Mouse (Mus musculus): ENCODE measurements around the gene 6030452D12Rik.

6030452D12Rik gene

DNA sequence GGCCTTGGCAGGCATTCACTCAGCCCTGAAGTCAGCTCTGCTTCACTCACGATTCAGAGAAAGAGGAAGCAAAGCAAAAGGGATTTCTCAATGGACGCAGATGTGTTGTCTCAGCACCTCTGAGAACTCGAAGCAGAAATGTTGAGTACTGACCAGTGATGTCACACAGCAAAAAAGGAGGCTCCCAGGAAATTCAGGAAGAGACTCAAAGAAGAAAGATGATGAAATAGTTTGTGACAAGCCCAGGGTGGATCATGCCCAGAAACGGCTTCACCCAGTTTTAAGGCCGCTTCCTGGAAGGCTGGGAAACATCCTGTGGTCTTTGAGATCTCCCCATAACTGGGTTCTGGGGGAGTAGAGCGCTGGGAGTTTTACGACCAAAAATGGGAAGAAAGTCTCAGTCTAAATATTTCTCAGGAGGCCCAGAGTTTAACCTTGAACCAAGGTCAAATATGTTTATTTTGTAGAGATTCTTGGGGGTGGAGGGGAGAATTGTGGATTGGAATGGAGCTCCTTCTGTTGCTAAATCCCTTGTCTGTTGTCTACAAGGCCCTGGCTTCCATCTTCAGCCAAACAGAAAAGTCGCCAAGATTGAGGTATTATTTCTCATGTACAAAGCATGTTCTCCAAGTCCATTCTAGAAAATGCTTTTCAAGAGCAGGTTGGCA is at the start of gene 6030452D12Rik:
Gene 6030452D12Rik (plus strand): TSS at position 505 of the 668 bp plus-strand sequence.
- DNase-seq (ENCODE audit: low spot score): no peak

DNA sequence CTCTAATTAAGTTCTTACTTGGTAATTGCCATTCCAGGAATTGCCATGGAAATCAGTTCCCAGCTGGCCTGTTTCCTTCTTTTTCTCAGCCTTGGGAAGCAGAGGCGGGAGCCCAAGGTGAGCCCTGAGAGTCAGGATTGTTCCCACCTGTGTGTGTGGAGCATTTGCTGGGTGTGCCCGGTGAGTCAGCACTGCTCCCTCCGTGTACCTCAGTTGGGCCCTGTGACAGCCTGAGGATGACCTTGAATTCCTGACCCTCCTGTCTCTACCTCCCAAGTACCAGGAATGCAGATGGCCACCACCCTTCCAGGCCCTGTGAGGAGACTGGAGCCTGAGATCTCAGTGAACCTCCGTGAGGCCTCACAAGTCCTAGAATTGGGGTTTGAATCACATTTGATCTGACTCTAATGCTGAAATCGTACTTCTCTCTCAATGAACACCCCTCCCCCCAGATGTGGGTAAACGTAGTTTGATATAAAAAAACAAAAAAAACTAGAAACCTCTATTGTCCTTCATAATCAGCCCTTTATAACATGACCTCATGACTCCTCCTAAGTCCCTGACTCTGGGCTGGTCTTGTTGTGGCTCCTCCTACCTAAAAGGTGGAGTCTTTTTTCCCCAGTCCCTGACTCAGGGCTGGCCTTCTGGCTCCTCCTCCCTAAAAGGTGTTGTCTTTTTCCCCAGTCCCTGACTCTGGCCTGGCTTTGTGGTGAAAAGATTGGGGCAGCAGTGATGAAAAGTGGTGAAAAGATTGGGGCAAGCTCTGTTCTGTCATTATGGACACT is 48.8 kb upstream of the 6030452D12Rik start:
- DNase-seq (ENCODE audit: low spot score): no peak

DNA sequence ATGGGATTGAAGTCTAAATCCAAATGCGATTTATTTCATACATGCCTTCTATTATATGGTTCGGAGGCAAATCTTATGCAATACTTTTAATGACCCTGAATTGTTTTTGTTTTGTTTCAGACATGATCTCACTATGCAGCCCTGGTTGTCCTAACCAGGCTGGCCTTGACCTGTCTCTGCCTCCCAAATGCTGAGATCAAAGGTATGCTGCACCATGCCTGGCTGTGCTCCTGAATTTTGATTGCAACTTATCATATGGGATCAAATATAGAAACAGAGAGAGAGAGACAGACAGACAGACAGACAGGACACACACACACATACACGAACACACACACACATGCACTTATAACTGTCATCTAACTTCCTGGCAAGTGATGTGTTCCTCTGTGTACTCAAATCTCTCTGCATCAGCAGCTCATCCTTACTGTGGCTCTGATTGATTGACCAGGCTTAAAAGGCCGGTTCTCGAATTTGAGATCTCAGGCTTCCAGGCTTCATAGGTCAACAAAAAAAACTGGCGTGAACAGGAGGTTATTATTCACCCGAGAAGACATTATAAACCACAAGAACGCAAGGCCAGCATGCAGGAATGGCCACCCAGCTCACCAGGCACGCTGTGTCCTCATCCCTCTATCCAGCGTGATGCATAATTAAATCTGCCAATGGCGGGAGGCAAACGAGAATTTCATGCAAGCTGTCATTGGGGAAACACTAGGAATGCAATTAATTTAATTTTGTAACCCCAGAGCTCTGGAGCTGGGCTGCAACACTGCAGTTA is 47.4 kb upstream of the 6030452D12Rik start:
- DNase-seq (ENCODE audit: low spot score): no peak

DNA sequence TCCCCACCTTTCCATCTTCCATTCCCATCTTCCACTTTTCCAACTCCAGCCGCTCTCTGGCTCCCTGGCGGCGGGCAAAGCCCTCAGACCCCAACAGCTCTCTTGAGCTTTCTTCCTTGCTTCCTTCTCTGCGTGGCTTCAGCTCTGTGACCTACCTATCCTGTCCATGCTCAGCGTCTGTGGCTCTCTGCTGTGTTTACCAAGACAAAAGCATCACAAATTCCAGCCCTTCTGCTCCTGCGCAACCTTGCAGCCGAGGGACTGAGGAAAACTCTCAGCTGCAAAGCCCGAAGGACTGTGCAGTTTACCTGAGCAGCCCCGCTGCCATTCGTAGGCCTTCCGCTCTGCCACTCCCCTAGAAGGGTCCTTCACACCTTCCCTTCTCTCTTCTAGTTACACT is 46.3 kb upstream of the 6030452D12Rik start:
- DNase-seq (ENCODE audit: low spot score): no peak

DNA sequence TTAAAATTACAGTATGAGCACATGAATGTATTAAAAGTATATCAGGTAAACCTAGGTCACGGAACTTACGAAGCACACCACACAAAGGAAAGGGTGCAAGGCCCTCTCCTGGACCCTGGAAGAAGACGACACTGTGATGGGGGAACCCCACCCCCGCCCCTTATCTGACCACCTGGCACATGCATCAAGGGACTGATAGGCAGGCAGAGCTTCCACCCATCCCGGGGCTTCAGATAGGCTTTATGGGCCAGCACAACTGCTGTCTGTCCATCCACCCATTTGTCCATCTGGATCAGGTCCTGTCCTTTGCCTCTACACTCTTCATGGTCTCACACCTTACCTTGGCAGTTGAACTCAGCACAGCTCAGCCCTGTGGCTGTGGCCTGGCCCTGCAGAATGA is 38.2 kb upstream of the 6030452D12Rik start:
- DNase-seq (ENCODE audit: low spot score): no peak

DNA sequence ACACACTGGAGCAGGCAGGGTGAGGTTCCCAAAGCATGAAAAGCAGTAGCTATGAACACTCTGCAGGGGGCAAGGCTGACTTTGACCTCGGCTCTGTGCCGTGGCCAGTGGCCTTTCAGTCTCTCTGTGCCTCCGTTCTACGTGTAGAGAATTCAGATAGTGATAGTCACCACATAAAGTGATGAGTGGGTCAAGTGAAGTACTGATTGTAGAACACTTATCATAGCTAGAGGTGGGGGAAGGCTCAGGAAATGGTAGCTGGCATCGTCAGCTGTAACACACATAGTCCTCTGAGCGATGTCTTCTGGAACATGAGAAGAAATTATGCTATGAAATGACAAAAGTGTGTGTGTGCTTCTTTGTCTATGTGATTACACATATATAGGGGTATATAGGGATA is 36.5 kb upstream of the 6030452D12Rik start:
- no peak for DNase-seq (ENCODE audit: low spot score)

DNA sequence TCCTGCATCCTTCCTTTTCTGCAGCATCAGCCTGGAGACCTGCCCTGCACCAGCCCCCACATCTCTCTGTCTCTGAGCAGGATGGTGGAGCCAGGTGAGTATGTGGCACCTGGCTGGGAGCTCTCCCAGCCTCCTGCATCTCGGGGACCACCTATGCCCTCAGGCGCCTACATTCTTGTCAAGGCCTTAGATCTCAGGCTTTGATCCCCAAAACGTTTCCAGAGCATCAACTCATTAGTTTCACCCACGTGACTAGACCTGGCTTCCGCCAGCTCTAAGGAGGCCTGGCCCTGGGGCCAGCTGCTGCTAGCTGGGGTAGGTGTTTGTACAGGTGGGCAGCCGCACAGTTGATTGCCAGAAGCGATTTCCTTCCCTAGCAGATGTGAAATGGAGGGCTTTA is 30.8 kb upstream of the 6030452D12Rik start:
- DNase-seq (ENCODE audit: low spot score): no peak

DNA sequence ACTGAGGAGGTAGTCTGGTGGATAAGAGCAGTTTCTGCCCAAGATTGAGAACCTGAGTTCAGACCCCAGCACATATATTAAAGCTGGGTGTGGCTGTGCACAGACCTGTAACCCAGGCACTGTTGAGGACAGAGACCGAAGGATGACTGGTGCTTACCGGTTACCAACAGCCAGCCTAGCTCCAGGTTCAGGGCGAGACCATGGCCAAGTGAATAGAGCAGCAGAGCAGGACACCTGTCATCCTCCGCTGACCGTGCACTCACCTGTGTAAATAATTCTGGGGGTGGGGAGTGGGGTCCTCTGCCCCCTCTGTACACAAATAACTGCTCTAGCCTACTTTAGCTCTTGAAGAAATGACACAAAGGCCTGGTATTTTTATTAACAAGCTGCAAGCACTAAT is 26.3 kb upstream of the 6030452D12Rik start:
- no peak for DNase-seq (ENCODE audit: low spot score)

DNA sequence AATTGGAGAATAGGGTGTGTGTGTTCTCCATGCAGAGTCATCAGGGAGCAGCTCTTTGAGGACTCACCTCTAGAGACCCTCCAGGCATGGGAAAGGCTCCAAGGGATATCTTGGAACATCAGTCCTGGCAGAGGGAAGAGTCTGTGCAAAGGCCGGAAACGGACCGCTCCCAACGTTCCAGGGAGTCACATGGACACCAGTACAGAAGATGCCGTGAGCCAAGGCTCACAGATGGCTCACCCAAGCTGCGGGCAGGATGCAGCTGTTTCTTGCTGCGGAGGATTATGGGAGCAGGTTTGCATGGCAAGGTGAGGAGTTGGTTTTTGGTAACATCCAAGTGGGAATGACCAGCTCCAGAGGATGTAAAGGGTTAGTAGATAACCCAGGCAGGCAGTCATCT is 3.9 kb downstream of the 6030452D12Rik start:
- DNase-seq (ENCODE audit: low spot score): no peak

DNA sequence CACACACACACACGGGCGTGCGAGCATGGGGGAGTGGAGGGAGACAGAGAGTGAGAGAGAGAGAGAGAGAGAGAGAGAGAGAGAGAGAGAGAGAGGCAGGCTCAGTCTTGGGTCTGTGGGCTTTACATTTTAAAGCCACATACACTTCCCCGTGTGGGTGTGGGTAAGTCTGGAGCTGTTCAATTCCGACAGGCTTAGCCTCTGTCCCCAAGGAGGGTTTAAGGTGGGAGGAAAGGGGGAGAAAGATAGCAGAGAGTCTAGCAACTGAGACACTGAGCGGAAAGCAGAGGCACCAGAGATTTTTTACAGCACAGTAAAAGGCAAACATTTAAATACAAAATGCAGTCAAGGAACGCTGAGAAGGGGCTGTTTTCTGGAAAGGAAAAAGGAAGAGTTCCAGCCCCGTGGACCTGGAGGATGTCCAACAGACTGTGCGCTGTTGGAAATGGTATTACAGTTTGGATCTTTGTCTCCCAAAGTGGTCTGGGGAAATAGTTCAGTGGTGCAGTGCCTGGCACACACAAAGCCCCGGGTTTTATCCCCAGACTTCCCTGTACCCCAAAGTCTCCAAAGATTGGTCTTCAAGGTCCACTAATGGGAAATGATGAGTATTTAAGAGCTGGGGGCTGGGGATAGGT is 5.1 kb downstream of the 6030452D12Rik start:
- no peak for DNase-seq (ENCODE audit: low spot score)

DNA sequence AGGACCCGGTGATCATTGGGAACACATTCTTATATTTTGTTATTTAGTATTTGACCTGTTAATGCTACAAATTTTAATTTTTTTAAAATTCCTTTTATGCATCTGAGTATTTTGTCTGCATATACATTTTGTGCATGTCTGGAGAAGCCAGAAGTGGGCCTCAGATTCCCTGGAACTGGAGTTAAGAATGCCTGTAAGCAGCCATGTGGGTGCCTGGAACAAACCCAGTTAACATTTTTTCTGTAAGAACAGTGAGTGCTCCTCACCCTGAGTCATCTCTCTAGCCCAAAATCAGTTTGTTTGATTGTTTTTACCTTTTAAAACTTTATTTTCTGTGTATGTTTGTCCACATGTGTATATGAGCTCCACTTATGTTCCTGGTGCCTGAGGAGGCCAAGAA is 5.8 kb downstream of the 6030452D12Rik start:
- no peak for DNase-seq (ENCODE audit: low spot score)

DNA sequence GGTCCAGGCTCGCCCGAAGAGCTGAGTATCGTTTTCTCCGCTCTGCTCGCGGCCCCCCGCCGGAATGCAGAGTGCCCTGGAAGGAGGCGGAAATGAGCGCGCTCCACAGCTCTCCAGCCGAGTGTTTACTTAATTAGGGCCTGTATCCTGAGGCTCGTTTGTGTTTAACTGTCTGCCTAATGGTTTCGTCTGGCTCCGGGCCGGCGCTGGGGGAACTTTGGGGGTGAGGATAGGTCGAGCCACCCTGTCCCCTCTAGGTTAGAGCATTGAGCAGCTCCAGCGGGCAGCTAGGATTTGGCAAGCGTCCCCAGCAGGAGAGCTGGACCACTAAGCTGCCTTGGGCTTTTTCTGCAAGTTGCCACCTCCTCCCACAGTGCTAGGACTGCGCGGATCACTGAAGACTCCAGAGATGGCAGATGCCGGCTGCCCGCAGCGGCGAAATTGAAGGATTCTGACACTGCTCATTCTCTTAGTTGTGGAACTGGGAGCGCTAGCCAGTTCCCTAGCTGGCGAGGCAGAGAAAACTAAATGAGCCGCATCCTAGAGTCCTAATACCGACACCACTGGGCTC is 7.5 kb downstream of the 6030452D12Rik start:
- no peak for DNase-seq (ENCODE audit: low spot score)

DNA sequence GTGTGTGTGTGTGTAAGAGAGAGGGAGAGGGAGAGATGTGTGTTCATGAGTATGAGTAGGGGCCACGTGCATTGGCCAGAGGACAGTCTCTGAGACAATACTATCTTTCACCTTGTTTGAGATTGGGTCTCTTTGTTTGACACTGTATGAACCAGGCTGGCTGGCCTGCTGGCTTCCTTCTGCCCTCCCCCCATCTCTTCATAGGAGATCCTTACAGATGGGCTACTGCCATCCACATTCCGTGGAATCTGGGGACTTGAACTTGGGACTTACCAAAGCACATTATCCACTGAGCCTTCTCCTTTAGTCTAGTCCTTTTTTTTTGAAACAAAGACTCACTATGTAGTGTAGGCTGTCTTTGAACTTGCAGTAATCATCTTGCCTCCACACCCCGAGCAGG is 8.1 kb downstream of the 6030452D12Rik start:
- no peak for DNase-seq (ENCODE audit: low spot score)

DNA sequence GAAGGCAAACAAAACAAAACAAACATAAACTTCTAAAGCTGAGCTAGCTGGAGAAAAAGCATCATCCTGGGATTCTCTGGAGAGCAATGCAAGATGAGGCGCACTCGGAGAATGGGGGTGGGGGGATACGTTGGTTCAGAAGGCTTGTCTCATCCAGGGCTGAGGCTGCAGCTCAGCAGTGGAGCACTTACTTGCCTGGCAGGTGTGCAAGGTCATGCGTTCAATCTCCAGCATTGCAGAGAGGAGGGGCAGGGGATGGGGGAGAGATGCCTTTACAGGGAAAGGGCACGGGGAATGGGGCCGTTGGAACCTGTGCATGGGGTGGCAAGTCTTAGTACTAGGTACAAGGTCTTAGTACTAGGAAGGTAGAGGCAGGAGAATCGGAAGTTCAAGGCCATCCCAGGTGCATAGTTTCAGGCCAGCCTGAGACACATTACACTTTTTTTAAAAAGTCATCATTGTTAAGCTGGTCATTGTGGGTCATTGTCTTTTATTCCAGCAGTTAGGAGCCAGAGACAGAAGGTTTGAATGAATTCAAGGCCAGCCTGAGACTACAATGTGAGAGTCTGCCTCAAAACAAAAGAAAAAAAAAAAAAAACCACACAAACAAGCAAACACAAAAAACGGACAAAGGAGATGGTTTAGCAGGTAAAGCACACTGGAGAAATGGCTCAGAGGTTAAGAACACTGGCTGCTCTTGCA is 8.9 kb downstream of the 6030452D12Rik start:
- DNase-seq (ENCODE audit: low spot score): no peak

DNA sequence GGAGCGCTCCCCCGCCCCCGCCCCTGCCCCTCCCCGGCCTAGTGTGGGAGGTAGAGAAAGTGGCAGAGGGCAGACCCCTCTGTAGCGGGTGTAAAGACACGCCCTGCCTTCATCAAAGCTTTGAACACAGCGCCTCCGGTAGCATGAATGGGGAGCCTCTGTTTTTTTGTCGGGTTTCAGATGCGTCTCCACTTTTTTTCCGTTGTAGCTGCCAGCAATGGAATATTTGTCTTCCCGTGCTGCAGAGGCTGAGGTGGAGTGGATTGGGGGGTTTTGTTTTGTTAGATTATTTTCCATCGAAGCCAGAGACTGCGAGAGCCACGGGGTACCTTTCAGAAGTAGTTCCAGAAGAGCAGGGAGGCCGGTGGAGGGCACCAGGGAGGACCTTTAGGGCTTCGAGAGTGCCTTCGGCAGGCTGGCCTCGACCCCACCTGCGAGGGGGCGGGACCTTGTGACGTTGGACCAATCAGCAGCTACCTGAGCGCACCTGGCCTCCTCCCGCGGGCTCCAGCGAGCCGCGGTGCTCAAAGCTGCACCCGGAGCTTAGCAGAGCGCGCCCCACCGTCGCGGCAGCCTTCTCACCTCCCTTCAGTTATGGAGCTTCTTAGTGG is 10.1 kb downstream of the 6030452D12Rik start, which contains the start of gene Cdh3:
Gene Cdh3 (plus strand): TSS at position 527 of the 611 bp plus-strand sequence.
- no peak for DNase-seq (ENCODE audit: low spot score)

DNA sequence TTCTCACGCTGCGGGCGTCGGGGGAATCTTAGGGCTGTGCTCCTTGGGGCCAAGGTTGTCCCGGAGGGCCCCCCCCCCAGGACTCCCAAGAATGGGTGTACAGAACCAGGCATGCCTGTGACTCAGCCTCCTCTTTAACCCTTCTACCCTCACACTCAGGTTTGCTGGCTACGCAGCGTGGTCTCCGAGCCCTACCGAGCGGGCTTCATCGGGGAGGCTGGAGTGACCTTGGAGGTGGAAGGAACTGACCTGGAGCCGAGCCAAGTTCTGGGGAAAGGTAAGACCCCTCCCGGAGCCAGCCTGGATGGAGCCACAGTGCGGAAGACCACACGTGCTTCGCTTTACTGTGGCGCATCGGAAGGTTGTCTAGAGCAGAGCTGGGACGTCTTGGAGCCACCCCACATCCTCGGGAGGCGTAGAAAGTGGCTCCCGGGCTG is 10.8 kb downstream of the 6030452D12Rik start:
- DNase-seq (ENCODE audit: low spot score): no peak

DNA sequence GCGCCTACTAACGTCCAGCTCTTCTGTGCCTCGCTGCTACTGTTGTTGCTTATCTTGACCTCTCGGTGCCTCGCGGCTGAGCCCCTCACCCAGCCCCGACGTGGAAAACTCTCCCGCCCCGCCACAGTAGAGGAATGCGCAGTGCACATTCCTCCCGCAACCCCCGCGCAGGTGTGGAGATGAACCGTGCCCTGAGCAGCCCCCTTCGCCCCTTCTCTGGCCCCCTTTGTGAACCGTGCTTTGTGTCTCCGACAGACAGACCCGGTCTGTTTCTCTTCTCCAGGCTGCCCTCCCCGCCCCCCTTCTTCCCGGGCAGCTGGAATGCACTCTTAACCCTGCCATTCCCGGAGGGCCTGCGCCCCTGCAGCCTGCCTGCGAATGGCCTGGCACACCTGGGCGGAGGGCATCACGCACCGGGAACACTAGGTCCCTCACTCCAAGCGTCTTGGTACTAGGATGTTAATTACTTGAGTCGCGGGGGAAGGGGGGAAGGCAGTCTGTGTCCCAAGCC is 11.3 kb downstream of the 6030452D12Rik start:
- DNase-seq (ENCODE audit: low spot score): no peak

DNA sequence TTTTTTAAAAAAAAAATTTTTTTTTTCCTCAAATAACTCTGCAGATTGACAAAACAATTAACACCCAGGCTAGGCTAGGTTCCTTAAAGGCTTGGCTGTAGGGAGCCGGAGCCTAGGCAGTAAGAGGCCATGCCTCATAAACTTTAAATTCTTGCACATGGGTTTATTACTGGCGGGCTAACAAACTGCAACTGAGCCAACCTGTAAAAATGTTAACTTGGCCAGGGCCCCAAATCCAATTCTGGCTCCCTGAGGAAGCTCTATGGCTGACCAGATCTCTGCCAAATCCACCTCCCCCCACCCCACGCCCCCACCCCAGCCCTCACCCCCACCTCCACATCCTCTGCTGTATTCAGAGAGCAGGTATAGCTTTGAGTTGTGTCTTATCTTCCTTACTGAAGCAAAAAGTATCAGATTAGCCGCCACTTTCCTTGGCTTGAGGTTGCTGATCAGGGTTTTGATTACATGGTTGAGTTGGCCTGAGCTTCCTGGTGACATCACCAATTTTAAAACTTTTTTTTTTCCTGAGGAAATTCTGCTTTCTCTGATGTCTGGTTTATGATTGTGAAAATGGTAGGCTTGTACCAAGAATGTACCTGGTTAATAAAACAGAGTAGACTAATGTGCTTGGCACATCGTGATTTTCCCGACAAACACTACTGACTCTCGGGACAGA is 12.3 kb downstream of the 6030452D12Rik start:
- no peak for DNase-seq (ENCODE audit: low spot score)

DNA sequence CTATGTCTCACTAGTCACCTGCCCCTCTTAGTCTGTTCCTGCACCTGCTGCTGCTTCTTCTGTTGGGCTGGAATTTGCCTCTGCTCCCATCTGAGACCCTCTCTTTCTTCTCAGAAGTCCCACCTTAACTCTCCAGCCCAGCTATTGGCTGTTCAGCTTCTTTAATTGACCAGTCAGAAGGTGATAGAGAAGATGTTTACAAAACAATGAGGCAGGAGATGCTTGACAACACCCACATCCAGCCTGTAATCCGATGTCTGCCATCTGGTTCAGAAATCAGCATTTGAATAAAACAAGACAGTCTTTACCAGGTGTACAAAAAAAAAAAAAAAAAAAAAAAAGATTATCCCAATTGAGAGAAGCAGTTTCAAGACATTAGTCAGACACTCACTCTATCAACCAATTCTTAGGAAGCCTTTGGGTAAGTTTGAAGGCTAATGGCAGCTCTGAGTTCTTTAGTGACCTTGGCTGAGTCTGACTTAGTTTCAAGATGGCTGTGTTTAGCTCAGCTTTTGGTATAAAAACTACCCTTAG is 15.7 kb downstream of the 6030452D12Rik start:
- no peak for DNase-seq (ENCODE audit: low spot score)

DNA sequence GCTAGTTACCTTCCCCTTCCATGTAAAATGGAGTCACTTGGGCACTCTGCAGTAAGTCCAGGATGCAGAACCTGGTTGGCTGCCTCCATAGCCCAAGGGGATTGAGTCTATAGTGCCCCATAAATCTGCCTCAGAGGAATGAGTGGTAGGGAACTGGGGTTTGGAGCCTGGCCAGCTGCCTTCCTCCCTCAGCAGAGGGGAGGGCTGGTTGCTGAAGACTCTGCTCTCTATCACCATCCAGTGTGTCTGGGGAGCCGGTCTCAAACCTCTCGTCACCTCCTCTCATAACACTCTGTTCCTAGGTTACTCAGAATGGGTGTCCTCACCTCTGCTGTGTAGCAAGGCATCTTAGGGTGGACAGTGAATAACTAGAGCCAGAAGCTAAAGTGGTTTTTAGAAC is 16.3 kb downstream of the 6030452D12Rik start:
- DNase-seq (ENCODE audit: low spot score): no peak

Measured in urinary bladder, postnatal 10 days (tissue).